Mouse (Mus musculus): ENCODE measurements around the gene Pole4. TPM values are rescaled to one million over a fixed set of nuclear protein-coding genes. Genes with fewer than 3 reads are reported as not detected.

Pole4 gene
- polyA plus RNA-seq (2015; fragmentation: Nextera tagmentation; extraction: Ambion mirVana): 89.2 and 89.9 TPM in 2 replicates

- no peak within 1 kb of the TSS for H3K4me2 ChIP-seq (replicated peaks)
- H3K9me3 ChIP-seq (replicated peaks): no peaks in the 10 kb centered on the region
- H3K27me3 ChIP-seq: no peaks in the 10 kb centered on the region
- no peak for ATAC-seq (ENCODE audit: insufficient number of reproducible peaks, low FRiP score, low TSS enrichment, low read depth)
- no peak within 1 kb of the TSS for H3K9ac ChIP-seq
- no peak within 1 kb of the TSS for H3K27ac ChIP-seq (replicated peaks)
- H3K36me3 ChIP-seq: no peaks in the 10 kb centered on the region
- H3K4me1 ChIP-seq: peaks cover 4% of the 10 kb centered on the region; the same call in 1 of the 2 replicates
- no peak within 1 kb of the TSS for H3K4me3 ChIP-seq (replicated peaks)
- 84% methylated on average over 5 of the region's 5 CpGs for WGBS
Measured at GRCm38 (mm10) chr6:82705221-82705620, at the start of gene Pole4. Gene Pole4 (minus strand): TSS chr6:82705365.

- Histone ChIP-seq H3K36me3 (0 out of 2 replicates have a peak, but pooled peaks cover 2% of the 10 kb centered on the region), H3K9me3 (replicated peaks) (no peaks in the 10 kb centered on the region), H3K27ac (replicated peaks) (no peak overlapping the region), H3K27me3 (no peaks in the 10 kb centered on the region), H3K4me2 (replicated peaks) (no peak overlapping the region), H3K9ac (no peak overlapping the region), H3K4me3 (replicated peaks) (no peak overlapping the region), H3K4me1 (no peaks in the 10 kb centered on the region)
- ATAC-seq (ENCODE audit: insufficient number of reproducible peaks, low FRiP score, low TSS enrichment, low read depth): no peak
- WGBS: 91% methylated on average over 6 of the region's 6 CpGs
Measured at GRCm38 (mm10) chr6:82754769-82755168, 49.6 kb upstream of the Pole4 start.

- no peak overlapping the region for H3K27ac ChIP-seq (replicated peaks)
- ATAC-seq (ENCODE audit: insufficient number of reproducible peaks, low FRiP score, low TSS enrichment, low read depth): no peak
- no peaks in the 10 kb centered on the region for H3K4me1 ChIP-seq
- H3K36me3 ChIP-seq: 0 out of 2 replicates have a peak, but pooled peaks cover 2% of the 10 kb centered on the region
- WGBS: 83% methylated on average over 14 of the region's 14 CpGs
- H3K9ac ChIP-seq: no peak overlapping the region
- no peak overlapping the region for H3K4me2 ChIP-seq (replicated peaks)
- H3K9me3 ChIP-seq (replicated peaks): no peaks in the 10 kb centered on the region
- H3K4me3 ChIP-seq (replicated peaks): no peak overlapping the region
- H3K27me3 ChIP-seq: no peaks in the 10 kb centered on the region
Measured at GRCm38 (mm10) chr6:82753638-82754361, 48.6 kb upstream of the Pole4 start.

- Histone ChIP-seq H3K4me3 (replicated peaks) (no peak overlapping the region), H3K27ac (replicated peaks) (no peak overlapping the region), H3K4me2 (replicated peaks) (no peak overlapping the region), H3K36me3 (0 out of 2 replicates have a peak, but pooled peaks cover 2% of the 10 kb centered on the region), H3K27me3 (no peaks in the 10 kb centered on the region), H3K4me1 (no peaks in the 10 kb centered on the region), H3K9me3 (replicated peaks) (no peaks in the 10 kb centered on the region), H3K9ac (no peak overlapping the region)
- WGBS: 51% methylated on average over 11 of the region's 11 CpGs
- ATAC-seq (ENCODE audit: insufficient number of reproducible peaks, low FRiP score, low TSS enrichment, low read depth): no peak; the same call in 1 of the 2 replicates
Measured at GRCm38 (mm10) chr6:82753061-82753460, 47.9 kb upstream of the Pole4 start.

- Histone ChIP-seq H3K4me2 (replicated peaks) (no peak overlapping the region), H3K4me1 (no peaks in the 10 kb centered on the region), H3K27ac (replicated peaks) (no peak overlapping the region), H3K4me3 (replicated peaks) (no peak overlapping the region), H3K27me3 (no peaks in the 10 kb centered on the region), H3K9me3 (replicated peaks) (no peaks in the 10 kb centered on the region), H3K9ac (no peak overlapping the region), H3K36me3 (0 out of 2 replicates have a peak, but pooled peaks cover 2% of the 10 kb centered on the region)
- ATAC-seq (ENCODE audit: insufficient number of reproducible peaks, low FRiP score, low TSS enrichment, low read depth): no peak
- whole genome bisulfite sequencing: 95% methylated on average over 7 of the region's 7 CpGs
Measured at GRCm38 (mm10) chr6:82751791-82752190, 46.6 kb upstream of the Pole4 start.

- 0 out of 2 replicates have a peak, but pooled peaks cover 2% of the 10 kb centered on the region for H3K36me3 ChIP-seq
- H3K4me1 ChIP-seq: no peaks in the 10 kb centered on the region
- no peak overlapping the region for H3K4me2 ChIP-seq (replicated peaks)
- H3K9ac ChIP-seq: no peak overlapping the region
- no peak overlapping the region for H3K27ac ChIP-seq (replicated peaks)
- no peak for ATAC-seq (ENCODE audit: insufficient number of reproducible peaks, low FRiP score, low TSS enrichment, low read depth)
- no peaks in the 10 kb centered on the region for H3K9me3 ChIP-seq (replicated peaks)
- H3K27me3 ChIP-seq: no peaks in the 10 kb centered on the region
- 88% methylated on average over 11 of the region's 11 CpGs for WGBS
- no peak overlapping the region for H3K4me3 ChIP-seq (replicated peaks)
Measured at GRCm38 (mm10) chr6:82751031-82751430, 45.9 kb upstream of the Pole4 start.

GRCm38 (mm10) chr6:82750063-82750462, 44.9 kb upstream of the Pole4 start:
- Histone ChIP-seq H3K36me3 (0 out of 2 replicates have a peak, but pooled peaks cover 2% of the 10 kb centered on the region), H3K9me3 (replicated peaks) (no peaks in the 10 kb centered on the region), H3K4me3 (replicated peaks) (no peak overlapping the region), H3K4me2 (replicated peaks) (no peak overlapping the region), H3K4me1 (no peaks in the 10 kb centered on the region), H3K27ac (replicated peaks) (no peak overlapping the region), H3K9ac (no peak overlapping the region), H3K27me3 (no peaks in the 10 kb centered on the region)
- 47% methylated on average over 2 of the region's 2 CpGs for WGBS
- no peak for ATAC-seq (ENCODE audit: insufficient number of reproducible peaks, low FRiP score, low TSS enrichment, low read depth)

- Histone ChIP-seq H3K36me3 (0 out of 2 replicates have a peak, but pooled peaks cover 11% of the 10 kb centered on the region), H3K4me3 (replicated peaks) (no peak overlapping the region), H3K4me1 (no peaks in the 10 kb centered on the region), H3K4me2 (replicated peaks) (no peak overlapping the region), H3K9me3 (replicated peaks) (no peaks in the 10 kb centered on the region), H3K9ac (no peak overlapping the region), H3K27ac (replicated peaks) (no peak overlapping the region), H3K27me3 (no peaks in the 10 kb centered on the region)
- WGBS: 86% methylated on average over 9 of the region's 9 CpGs
- no peak for ATAC-seq (ENCODE audit: insufficient number of reproducible peaks, low FRiP score, low TSS enrichment, low read depth)
Measured at GRCm38 (mm10) chr6:82748106-82748672, 43.0 kb upstream of the Pole4 start.

GRCm38 (mm10) chr6:82747085-82747484, 41.9 kb upstream of the Pole4 start:
- no peak overlapping the region for H3K4me2 ChIP-seq (replicated peaks)
- H3K4me1 ChIP-seq: no peaks in the 10 kb centered on the region
- H3K9ac ChIP-seq: no peak overlapping the region
- H3K9me3 ChIP-seq (replicated peaks): no peaks in the 10 kb centered on the region
- no peaks in the 10 kb centered on the region for H3K27me3 ChIP-seq
- WGBS: 62% methylated on average over 5 of the region's 5 CpGs
- peaks cover 22% of the 10 kb centered on the region; the same call in 1 of the 2 replicates for H3K36me3 ChIP-seq
- no peak overlapping the region for H3K4me3 ChIP-seq (replicated peaks)
- ATAC-seq (ENCODE audit: insufficient number of reproducible peaks, low FRiP score, low TSS enrichment, low read depth): no peak
- H3K27ac ChIP-seq (replicated peaks): no peak overlapping the region

- Histone ChIP-seq H3K36me3 (peaks cover 23% of the 10 kb centered on the region; the same call in 1 of the 2 replicates), H3K4me2 (replicated peaks) (no peak overlapping the region), H3K27ac (replicated peaks) (no peak overlapping the region), H3K9ac (no peak overlapping the region), H3K4me1 (0 out of 2 replicates have a peak, but pooled peaks cover 3% of the 10 kb centered on the region), H3K4me3 (replicated peaks) (no peak overlapping the region), H3K9me3 (replicated peaks) (no peaks in the 10 kb centered on the region), H3K27me3 (no peaks in the 10 kb centered on the region)
- 80% methylated on average over 9 of the region's 9 CpGs for WGBS
- ATAC-seq (ENCODE audit: insufficient number of reproducible peaks, low FRiP score, low TSS enrichment, low read depth): no peak
Measured at GRCm38 (mm10) chr6:82744553-82744952, 39.4 kb upstream of the Pole4 start.

GRCm38 (mm10) chr6:82741518-82741880, 36.3 kb upstream of the Pole4 start:
- H3K27me3 ChIP-seq: no peaks in the 10 kb centered on the region
- ATAC-seq (ENCODE audit: insufficient number of reproducible peaks, low FRiP score, low TSS enrichment, low read depth): no peak
- H3K4me2 ChIP-seq (replicated peaks): no peak overlapping the region
- H3K4me3 ChIP-seq (replicated peaks): no peak overlapping the region
- WGBS: 69% methylated on average over 5 of the region's 5 CpGs
- H3K9ac ChIP-seq: no peak overlapping the region
- H3K36me3 ChIP-seq: peaks cover 39% of the 10 kb centered on the region
- H3K27ac ChIP-seq (replicated peaks): no peak overlapping the region
- 0 out of 2 replicates have a peak, but pooled peaks cover 3% of the 10 kb centered on the region for H3K4me1 ChIP-seq
- no peaks in the 10 kb centered on the region for H3K9me3 ChIP-seq (replicated peaks)
